Mouse (Mus musculus) embryonic facial prominence, embryonic 15.5 days (tissue): ENCODE data around the gene Gab2. TPM values are rescaled to one million over a fixed set of nuclear protein-coding genes. Genes with fewer than 3 reads are reported as not detected.

ENCODE experiments used
- ATAC-seq: fragments of 200-750 bp; cut with Nextera tagmentation; 2 replicates; pipeline ENCODE4 v1.8.0; 2017; ENCODE audit warnings: low read depth, moderate TSS enrichment; ENCODE audit not compliant: insufficient number of reproducible peaks, low FRiP score, low TSS enrichment
- H3K27ac ChIP-seq: fragments of 300-500 bp; sonication (generic); replicated peaks from 2 replicates; pipeline ENCODE4 v1.5.1; 2015; ENCODE audit warnings: mild to moderate bottlenecking, inconsistent platforms
- H3K27me3 ChIP-seq: fragments of 300-500 bp; sonication (generic); 2 replicates; pipeline ENCODE4 v1.6.1; 2015; ENCODE audit warnings: inconsistent platforms
- H3K36me3 ChIP-seq: fragments of 300-500 bp; sonication (generic); 2 replicates; pipeline ENCODE4 v1.6.1; 2015; ENCODE audit warnings: mild to moderate bottlenecking, inconsistent platforms
- H3K4me1 ChIP-seq: fragments of 300-500 bp; sonication (generic); 2 replicates; pipeline ENCODE4 v1.6.1; 2015; ENCODE audit warnings: inconsistent platforms
- H3K4me2 ChIP-seq: fragments of 300-500 bp; sonication (generic); replicated peaks from 2 replicates; pipeline ENCODE4 v1.6.1; 2015; ENCODE audit warnings: mild to moderate bottlenecking, inconsistent platforms
- H3K4me3 ChIP-seq: fragments of 300-500 bp; sonication (generic); replicated peaks from 2 replicates; pipeline ENCODE4 v1.5.1; 2015; ENCODE audit warnings: mild to moderate bottlenecking, inconsistent platforms
- H3K9ac ChIP-seq: fragments of 300-500 bp; sonication (generic); 2 replicates; pipeline ENCODE4 v1.6.1; 2015; ENCODE audit warnings: inconsistent platforms
- H3K9me3 ChIP-seq: fragments of 300-500 bp; sonication (generic); replicated peaks from 2 replicates; pipeline ENCODE4 v1.6.1; 2016; ENCODE audit warnings: inconsistent platforms
- WGBS: fragments of 180-500 bp; shearing (Covaris S2); methylation state at CpG from one replicate; pipeline ENCODE4 v1.1.7; 2015; 5-methylcytosine and 5-hydroxymethylcytosine counted together
- polyA plus RNA-seq: library from polyadenylated mRNA; unstranded; fragments of >200 nt; fragmentation: Nextera tagmentation; extraction: Ambion mirVana; gene quantifications from 2 replicates; pipeline ENCODE4 v1.2.1, GENCODE M21; 2015

Gab2 gene
- polyA plus RNA-seq, 1 experiment from 2014 or later: 6.0 TPM

DNA sequence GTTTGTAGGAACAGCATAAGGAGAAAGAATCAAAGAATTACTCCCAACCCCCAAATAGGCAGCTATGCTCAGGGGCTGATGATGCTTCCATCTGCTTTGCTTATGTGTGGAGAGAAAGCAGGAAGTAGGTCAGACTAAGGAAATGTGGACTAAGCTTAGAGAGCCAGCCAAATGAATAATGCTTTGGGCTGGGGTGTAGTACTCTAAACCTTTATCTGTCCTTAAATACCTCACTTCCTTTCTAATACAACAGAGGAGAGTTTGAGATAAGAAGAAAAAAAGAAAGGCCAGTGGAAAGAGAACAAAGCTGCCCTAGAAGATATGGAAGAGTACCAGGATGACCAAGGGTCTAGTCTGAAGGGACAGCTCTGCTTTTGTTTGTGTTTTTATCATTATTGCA is 189.0 kb downstream of the Gab2 start:
- no peaks in the 10 kb centered on the region for H3K4me1 ChIP-seq
- no peaks in the 10 kb centered on the region for H3K9me3 ChIP-seq
- no peak overlapping the region for H3K4me2 ChIP-seq
- H3K4me3 ChIP-seq: no peak overlapping the region
- no peak overlapping the region for H3K9ac ChIP-seq
- no peak overlapping the region for H3K27ac ChIP-seq
- H3K36me3 ChIP-seq: no peaks in the 10 kb centered on the region
- ATAC-seq: no peak
- no peaks in the 10 kb centered on the region for H3K27me3 ChIP-seq

- no peaks in the 10 kb centered on the region for H3K27me3 ChIP-seq
- no peak overlapping the region for H3K9ac ChIP-seq
- ATAC-seq: no peak
- no peaks in the 10 kb centered on the region for H3K9me3 ChIP-seq
- 86% methylated on average over 1 of the region's 1 CpGs for WGBS
- H3K4me3 ChIP-seq: no peak overlapping the region
- no peaks in the 10 kb centered on the region for H3K36me3 ChIP-seq
- no peak overlapping the region for H3K4me2 ChIP-seq
- H3K4me1 ChIP-seq: no peaks in the 10 kb centered on the region
- H3K27ac ChIP-seq: no peak overlapping the region
Measured at GRCm38 (mm10) chr7:97271068-97271467, 189.7 kb downstream of the Gab2 start.

DNA sequence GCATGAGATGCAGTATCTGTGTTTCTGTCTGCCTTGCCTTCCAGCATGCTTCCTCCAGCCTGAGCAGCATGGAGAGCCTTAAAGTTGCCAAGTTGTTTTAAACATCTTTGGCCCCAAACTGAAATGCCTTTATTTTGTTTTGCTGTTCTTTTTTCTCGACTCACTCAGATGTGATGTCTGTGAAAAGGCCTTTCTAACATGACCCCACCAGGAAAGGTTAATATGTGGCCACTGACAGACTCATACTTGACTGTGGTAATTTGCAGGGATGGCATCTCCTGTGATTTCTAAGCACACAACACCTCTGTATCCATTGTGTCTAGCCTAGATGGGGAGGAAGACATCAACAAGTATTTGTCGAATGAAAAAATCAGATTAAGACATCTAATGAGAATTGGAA is 215.6 kb downstream of the Gab2 start:
- Histone ChIP-seq H3K27ac (no peak overlapping the region), H3K9ac (no peak overlapping the region), H3K9me3 (no peaks in the 10 kb centered on the region), H3K4me2 (no peak overlapping the region), H3K4me3 (no peak overlapping the region), H3K4me1 (no peaks in the 10 kb centered on the region), H3K27me3 (no peaks in the 10 kb centered on the region), H3K36me3 (peaks cover 3% of the 10 kb centered on the region; the same call in 1 of the 2 replicates)
- 47% methylated on average over 2 of the region's 2 CpGs for WGBS
- no peak for ATAC-seq

DNA sequence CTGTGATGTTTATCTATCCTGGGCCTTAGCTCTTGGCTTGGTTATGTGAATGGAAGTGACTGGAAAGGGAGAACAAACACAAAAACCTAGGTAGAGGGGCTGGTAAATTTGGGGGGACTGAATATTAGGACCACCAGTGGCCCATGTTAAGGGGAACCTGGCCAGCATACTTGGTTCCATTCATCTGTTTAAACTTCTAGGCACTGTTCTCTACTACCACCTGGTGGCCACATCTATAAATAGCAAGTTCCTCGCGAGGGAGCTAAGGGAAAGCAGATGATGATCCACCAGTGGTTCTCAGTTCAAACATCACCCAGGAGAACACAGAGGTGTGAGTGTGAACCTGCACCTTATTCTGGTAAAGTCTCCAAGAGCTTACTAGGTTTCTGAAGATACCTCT is 216.1 kb downstream of the Gab2 start:
- Histone ChIP-seq H3K9ac (no peak overlapping the region), H3K36me3 (peaks cover 3% of the 10 kb centered on the region; the same call in 1 of the 2 replicates), H3K27ac (no peak overlapping the region), H3K4me3 (no peak overlapping the region), H3K4me1 (no peaks in the 10 kb centered on the region), H3K4me2 (no peak overlapping the region), H3K27me3 (no peaks in the 10 kb centered on the region), H3K9me3 (no peaks in the 10 kb centered on the region)
- 0% methylated on average over 2 of the region's 2 CpGs for WGBS
- no peak for ATAC-seq

GRCm38 (mm10) chr7:97298279-97298678 is 216.9 kb downstream of the Gab2 start:
- 88% methylated on average over 2 of the region's 2 CpGs for WGBS
- Histone ChIP-seq H3K4me3 (no peak overlapping the region), H3K36me3 (peaks cover 3% of the 10 kb centered on the region; the same call in 1 of the 2 replicates), H3K9ac (no peak overlapping the region), H3K4me1 (no peaks in the 10 kb centered on the region), H3K9me3 (no peaks in the 10 kb centered on the region), H3K4me2 (no peak overlapping the region), H3K27me3 (no peaks in the 10 kb centered on the region), H3K27ac (no peak overlapping the region)
- ATAC-seq: no peak

- no peak overlapping the region for H3K27ac ChIP-seq
- no peaks in the 10 kb centered on the region for H3K4me1 ChIP-seq
- H3K36me3 ChIP-seq: peaks cover 7% of the 10 kb centered on the region; the same call in 1 of the 2 replicates
- no peaks in the 10 kb centered on the region for H3K9me3 ChIP-seq
- WGBS: 84% methylated on average over 6 of the region's 6 CpGs
- H3K4me3 ChIP-seq: no peak overlapping the region
- no peaks in the 10 kb centered on the region for H3K27me3 ChIP-seq
- H3K9ac ChIP-seq: no peak overlapping the region
- H3K4me2 ChIP-seq: no peak overlapping the region
- ATAC-seq: no peak
Measured at GRCm38 (mm10) chr7:97298943-97299342, 217.6 kb downstream of the Gab2 start.

GRCm38 (mm10) chr7:97300914-97301313 is 219.5 kb downstream of the Gab2 start:
- Histone ChIP-seq H3K27ac (no peak overlapping the region), H3K4me3 (no peak overlapping the region), H3K4me1 (no peaks in the 10 kb centered on the region), H3K27me3 (no peaks in the 10 kb centered on the region), H3K36me3 (peaks cover 12% of the 10 kb centered on the region), H3K4me2 (no peak overlapping the region), H3K9ac (no peak overlapping the region), H3K9me3 (no peaks in the 10 kb centered on the region)
- no peak for ATAC-seq
- 90% methylated on average over 2 of the region's 2 CpGs for WGBS

GRCm38 (mm10) chr7:97301321-97301720 is 219.9 kb downstream of the Gab2 start:
- no peaks in the 10 kb centered on the region for H3K9me3 ChIP-seq
- no peaks in the 10 kb centered on the region for H3K4me1 ChIP-seq
- no peak overlapping the region for H3K4me3 ChIP-seq
- no peaks in the 10 kb centered on the region for H3K27me3 ChIP-seq
- peaks cover 12% of the 10 kb centered on the region for H3K36me3 ChIP-seq
- no peak overlapping the region for H3K9ac ChIP-seq
- 85% methylated on average over 8 of the region's 8 CpGs for WGBS
- no peak overlapping the region for H3K27ac ChIP-seq
- no peak overlapping the region for H3K4me2 ChIP-seq
- no peak for ATAC-seq

GRCm38 (mm10) chr7:97302261-97302660 is 220.9 kb downstream of the Gab2 start:
- no peaks in the 10 kb centered on the region for H3K9me3 ChIP-seq
- no peak overlapping the region for H3K4me2 ChIP-seq
- no peak overlapping the region for H3K4me3 ChIP-seq
- no peak overlapping the region for H3K9ac ChIP-seq
- no peaks in the 10 kb centered on the region for H3K4me1 ChIP-seq
- no peak overlapping the region for H3K27ac ChIP-seq
- H3K27me3 ChIP-seq: no peaks in the 10 kb centered on the region
- no peak for ATAC-seq
- WGBS: 88% methylated on average over 4 of the region's 4 CpGs
- H3K36me3 ChIP-seq: peaks cover 12% of the 10 kb centered on the region

DNA sequence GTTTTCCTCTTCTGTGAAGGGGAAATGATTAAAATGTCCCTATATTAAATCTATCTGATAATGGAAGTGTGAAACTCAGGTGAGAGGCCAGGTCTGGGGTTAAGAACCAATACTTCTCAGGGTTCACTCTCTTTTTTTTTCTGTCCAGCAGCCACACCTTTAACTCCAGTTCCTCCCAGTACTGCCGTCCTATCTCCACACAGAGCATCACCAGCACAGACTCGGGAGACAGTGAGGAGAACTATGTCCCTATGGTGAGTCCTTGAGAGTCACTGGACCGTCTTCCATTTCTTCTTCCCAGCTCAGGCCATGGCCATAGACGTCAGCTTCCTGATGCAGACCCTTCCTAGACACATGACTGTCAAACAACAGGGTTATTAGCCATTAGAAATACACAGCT is 221.5 kb downstream of the Gab2 start:
- ATAC-seq: no peak
- no peaks in the 10 kb centered on the region for H3K27me3 ChIP-seq
- 72% methylated on average over 4 of the region's 4 CpGs for WGBS
- H3K36me3 ChIP-seq: peaks cover 12% of the 10 kb centered on the region
- no peak overlapping the region for H3K27ac ChIP-seq
- H3K4me2 ChIP-seq: no peak overlapping the region
- no peaks in the 10 kb centered on the region for H3K9me3 ChIP-seq
- H3K4me3 ChIP-seq: no peak overlapping the region
- no peak overlapping the region for H3K9ac ChIP-seq
- no peaks in the 10 kb centered on the region for H3K4me1 ChIP-seq

DNA sequence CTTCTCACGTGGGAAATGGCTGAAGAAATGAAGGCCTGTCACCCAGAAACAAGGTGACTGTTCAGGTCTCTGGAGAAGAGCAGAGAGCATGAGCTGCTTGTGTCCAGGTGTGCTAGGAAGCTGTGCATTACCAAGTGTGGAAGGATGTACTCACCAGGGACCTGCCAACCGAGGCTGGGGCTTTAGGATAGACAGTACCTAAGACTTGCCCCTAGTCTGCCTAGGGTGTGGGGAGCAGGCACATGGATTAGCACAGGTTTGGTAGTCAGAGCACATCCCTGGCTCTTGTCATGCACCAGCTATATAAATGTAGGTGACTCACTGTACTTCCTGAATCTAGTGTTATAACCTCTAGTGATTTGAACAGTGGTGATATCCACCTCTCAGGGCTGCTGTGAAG is 222.2 kb downstream of the Gab2 start:
- no peak overlapping the region for H3K9ac ChIP-seq
- peaks cover 19% of the 10 kb centered on the region for H3K36me3 ChIP-seq
- WGBS: 70% methylated on average over 2 of the region's 2 CpGs
- H3K4me3 ChIP-seq: no peak overlapping the region
- no peak for ATAC-seq
- no peaks in the 10 kb centered on the region for H3K4me1 ChIP-seq
- H3K4me2 ChIP-seq: no peak overlapping the region
- no peak overlapping the region for H3K27ac ChIP-seq
- H3K27me3 ChIP-seq: no peaks in the 10 kb centered on the region
- no peaks in the 10 kb centered on the region for H3K9me3 ChIP-seq

DNA sequence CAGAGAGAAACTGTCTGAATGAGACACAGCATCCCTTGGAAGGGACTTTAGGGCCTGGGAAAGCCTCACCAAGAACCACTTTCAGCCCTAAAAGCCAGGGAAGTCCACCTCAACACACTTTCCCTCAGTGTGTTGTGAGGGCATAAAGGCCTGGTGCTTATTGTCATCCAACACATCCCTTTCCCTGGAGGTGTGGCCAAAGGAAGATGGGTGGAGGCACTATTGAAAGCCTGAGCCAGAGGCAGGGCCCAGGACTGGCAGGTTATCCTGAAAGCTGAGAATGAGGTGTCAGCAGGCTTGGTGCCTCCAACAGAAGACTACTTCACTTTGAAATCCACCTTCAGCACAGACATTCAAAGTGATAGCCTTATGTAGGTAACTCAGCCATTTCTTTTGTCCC is 223.1 kb downstream of the Gab2 start:
- Histone ChIP-seq H3K27me3 (no peaks in the 10 kb centered on the region), H3K27ac (no peak overlapping the region), H3K9ac (no peak overlapping the region), H3K9me3 (no peaks in the 10 kb centered on the region), H3K36me3 (peaks cover 27% of the 10 kb centered on the region), H3K4me2 (no peak overlapping the region), H3K4me3 (no peak overlapping the region), H3K4me1 (no peaks in the 10 kb centered on the region)
- ATAC-seq: no peak
